Mouse (Mus musculus) liver, postnatal 0 days (tissue): ENCODE measurements at regions not wholly inside any gene's neighbourhood (a gene's known extent, or its start where the extent isn't known, plus 50 kb on each side); places are given as distances from the start of the nearest gene placed in this dataset.
A peak's percentile ranks its signal among the peaks of the same experiment; 100 is the strongest.

Source experiments
- ATAC-seq: fragments of 200-750 bp; cut with Nextera tagmentation; 2 replicates; pipeline ENCODE4 v1.8.0; 2017; ENCODE audit warnings: mild to moderate bottlenecking, moderate library complexity
- DNase-seq: peaks from one replicate; pipeline ENCODE4 v3.0.0-alpha.2; 2016
- H3K27ac ChIP-seq: fragments of 300-500 bp; sonication (generic); 2 replicates; pipeline ENCODE4 v1.5.1; 2014; ENCODE audit warnings: antibody characterized with exemption, moderate library complexity, mild to moderate bottlenecking, low read depth
- H3K27me3 ChIP-seq: fragments of 300-500 bp; sonication (generic); 2 replicates; pipeline ENCODE4 v1.6.1; 2014; ENCODE audit warnings: low read length, control low read depth, mixed read lengths; ENCODE audit not compliant: insufficient read depth
- H3K36me3 ChIP-seq: fragments of 300-500 bp; sonication (generic); replicated peaks from 2 replicates; pipeline ENCODE4 v1.6.1; 2014; ENCODE audit warnings: mild to moderate bottlenecking, control low read depth, low read length, moderate library complexity, mixed read lengths; ENCODE audit not compliant: insufficient read depth
- H3K4me1 ChIP-seq: fragments of 300-500 bp; sonication (generic); 2 replicates; pipeline ENCODE4 v1.6.1; 2014; ENCODE audit warnings: antibody characterized with exemption, mild to moderate bottlenecking, control low read depth; ENCODE audit not compliant: insufficient read depth
- H3K4me2 ChIP-seq: fragments of 300-500 bp; sonication (generic); 2 replicates; pipeline ENCODE4 v1.6.1; 2014; ENCODE audit warnings: low read depth, mild to moderate bottlenecking, low read length, moderate library complexity, mixed read lengths
- H3K4me3 ChIP-seq: fragments of 300-500 bp; sonication (generic); 2 replicates; pipeline ENCODE4 v1.5.1; 2014; ENCODE audit warnings: low read depth, low read length
- H3K9ac ChIP-seq: fragments of 300-500 bp; sonication (generic); replicated peaks from 2 replicates; pipeline ENCODE4 v1.6.1; 2014; ENCODE audit warnings: mild to moderate bottlenecking, moderate library complexity
- H3K9me3 ChIP-seq: fragments of 300-500 bp; sonication (generic); 2 replicates; pipeline ENCODE4 v1.6.1; 2016; ENCODE audit warnings: mild to moderate bottlenecking, control low read depth, low read length, mixed read lengths
- CTCF ChIP-seq: sonication (generic); IDR thresholded peaks from 2 replicates; pipeline ENCODE4 v1.5.1; 2016; ENCODE audit warnings: antibody characterized with exemption, low read depth
- EP300 ChIP-seq: IDR thresholded peaks from 2 replicates; pipeline ENCODE4 v1.6.1; 2016; ENCODE audit warnings: antibody characterized with exemption, low read depth, mild to moderate bottlenecking
- WGBS: fragments of 180-500 bp; shearing (Covaris S2); extraction: QIAGEN DNeasy Blood & Tissue Kit; methylation state at CpG from one replicate; pipeline ENCODE4 v1.1.7; 2014; ENCODE audit not compliant: insufficient replicate concordance; 5-methylcytosine and 5-hydroxymethylcytosine counted together

- no peak overlapping the region; the same call in 1 of the 2 replicates for H3K4me2 ChIP-seq
- TF ChIP-seq CTCF (no peak), EP300 (no peak)
- no peak overlapping the region for H3K4me3 ChIP-seq
- H3K36me3 ChIP-seq: no peaks in the 10 kb centered on the region
- WGBS: 65% methylated on average over 7 of the region's 7 CpGs
- H3K9me3 ChIP-seq: no peaks in the 10 kb centered on the region; the same call in 1 of the 2 replicates
- no peak overlapping the region for H3K9ac ChIP-seq
- no peaks in the 10 kb centered on the region for H3K27me3 ChIP-seq
- H3K4me1 ChIP-seq: 0 out of 2 replicates have a peak, but pooled peaks cover 3% of the 10 kb centered on the region
- ATAC-seq: no peak
- no peak overlapping the region for H3K27ac ChIP-seq
- DNase-seq: no peak
Observed at GRCm38 (mm10) chr1:154062666-154063065, 138.3 kb upstream of the Zfp648 start.

GRCm38 (mm10) chr1:154064633-154065032, 136.4 kb upstream of the Zfp648 start:
- 83% methylated on average over 5 of the region's 5 CpGs for WGBS
- H3K4me3 ChIP-seq: no peak overlapping the region

GRCm38 (mm10) chr1:154065336-154066329, 135.4 kb upstream of the Zfp648 start:
- H3K27me3 ChIP-seq: no peaks in the 10 kb centered on the region
- H3K27ac ChIP-seq: 0 out of 2 replicates have a peak overlapping the region, but pooled peaks have one; percentile 6
- no peak overlapping the region for H3K4me3 ChIP-seq
- H3K36me3 ChIP-seq: no peaks in the 10 kb centered on the region
- DNase-seq (no peak), ATAC-seq (peak; percentile 81)
- no peak for TF ChIP-seq EP300
- no peak for TF ChIP-seq CTCF
- H3K4me2 ChIP-seq: no peak overlapping the region
- H3K9me3 ChIP-seq: no peaks in the 10 kb centered on the region
- H3K9ac ChIP-seq: no peak overlapping the region
- H3K4me1 ChIP-seq: 0 out of 2 replicates have a peak, but pooled peaks cover 3% of the 10 kb centered on the region
- WGBS: 73% methylated on average over 18 of the region's 18 CpGs

More at GRCm38 (mm10) chr1:154064633-154065032, 136.4 kb upstream of the Zfp648 start:
- no peaks in the 10 kb centered on the region for H3K27me3 ChIP-seq
- H3K9me3 ChIP-seq: no peaks in the 10 kb centered on the region
- DNase-seq (no peak), ATAC-seq (no peak)
- H3K27ac ChIP-seq: no peak overlapping the region
- 0 out of 2 replicates have a peak, but pooled peaks cover 3% of the 10 kb centered on the region for H3K4me1 ChIP-seq
- TF ChIP-seq EP300 (no peak), CTCF (no peak)
- no peak overlapping the region for H3K9ac ChIP-seq
- H3K36me3 ChIP-seq: no peaks in the 10 kb centered on the region
- no peak overlapping the region for H3K4me2 ChIP-seq

GRCm38 (mm10) chr1:154067856-154068255, 133.1 kb upstream of the Zfp648 start:
- Histone ChIP-seq H3K36me3 (no peaks in the 10 kb centered on the region), H3K4me1 (0 out of 2 replicates have a peak, but pooled peaks cover 3% of the 10 kb centered on the region), H3K9ac (no peak overlapping the region), H3K27me3 (no peaks in the 10 kb centered on the region), H3K4me2 (no peak overlapping the region), H3K4me3 (no peak overlapping the region), H3K9me3 (no peaks in the 10 kb centered on the region), H3K27ac (no peak overlapping the region)
- ATAC-seq: no peak
- TF ChIP-seq EP300 (no peak), CTCF (no peak)
- no peak for DNase-seq
- 71% methylated on average over 1 of the region's 1 CpGs for WGBS

GRCm38 (mm10) chr1:154074270-154074669, 126.7 kb upstream of the Zfp648 start:
- no peak overlapping the region for H3K27ac ChIP-seq
- 81% methylated on average over 1 of the region's 1 CpGs for WGBS
- no peak overlapping the region for H3K4me3 ChIP-seq
- peaks cover 3% of the 10 kb centered on the region for H3K4me1 ChIP-seq
- no peaks in the 10 kb centered on the region for H3K36me3 ChIP-seq
- TF ChIP-seq EP300 (no peak), CTCF (no peak)
- no peak overlapping the region for H3K9ac ChIP-seq
- no peak overlapping the region for H3K4me2 ChIP-seq
- no peaks in the 10 kb centered on the region for H3K9me3 ChIP-seq
- ATAC-seq (no peak), DNase-seq (no peak)
- H3K27me3 ChIP-seq: no peaks in the 10 kb centered on the region

- H3K36me3 ChIP-seq: no peaks in the 10 kb centered on the region
- H3K27me3 ChIP-seq: no peaks in the 10 kb centered on the region
- H3K27ac ChIP-seq: no peak overlapping the region
- H3K9me3 ChIP-seq: no peaks in the 10 kb centered on the region
- DNase-seq (no peak), ATAC-seq (no peak)
- TF ChIP-seq CTCF (peak; percentile 72), EP300 (no peak)
- no peak overlapping the region for H3K4me2 ChIP-seq
- H3K9ac ChIP-seq: no peak overlapping the region
- WGBS: 51% methylated on average over 10 of the region's 10 CpGs
- H3K4me3 ChIP-seq: no peak overlapping the region
- peaks cover 3% of the 10 kb centered on the region for H3K4me1 ChIP-seq
Observed at GRCm38 (mm10) chr1:154076684-154077475, 124.1 kb upstream of the Zfp648 start.
